In genomic region chr7:49255053-49255452, GRCm38 (mm10) we compare ENCODE assay signal across 17 mouse cellular contexts.
A peak's percentile ranks its signal among the peaks of the same experiment; 100 is the strongest.
DNase-seq lines count a peak whose midpoint lies in the region; ATAC-seq and TF ChIP-seq lines count a peak whose summit lies in the region.
"Had no signal": no experiment of that assay in that cellular context is flagged by ENCODE, and none has a peak within 500 bp of the region (broad histone marks: within the 10 kb centered on the region; RNA-seq: fewer than 3 reads in every experiment).

No protein-coding gene starts in this region.

- peaks cover 6% of the 10 kb centered on the region; the same call in 1 of the 2 replicates for H3K27me3 ChIP-seq in forebrain, embryonic 12.5 days
- H3K27me3 ChIP-seq: embryonic facial prominence, embryonic 12.5 days had no signal

- H3K9me3 ChIP-seq in forebrain, embryonic 12.5 days = no peaks in the 10 kb centered on the region
- H3K9me3 ChIP-seq: embryonic facial prominence, embryonic 12.5 days; forebrain, embryonic 10.5 days; limb, embryonic 15.5 days had no signal

- DNase-seq in cerebellum, adult 8-10 months = peak; percentile 25
- no peak for DNase-seq in cerebellum, adult 11 months
- DNase-seq in layer of hippocampus, adult 2 months (ENCODE audit: low spot score in 2 of 2) = no peak
- no peak for DNase-seq in layer of hippocampus, adult 9-10 months (ENCODE audit: low spot score)
- DNase-seq in 3T3-L1 (ENCODE audit: low read depth, low spot score) (peak; percentile 32), R1 (ENCODE audit: low read depth, low spot score) (peak; percentile 54)
- DNase-seq in heart, postnatal 10 days = no peak
- DNase-seq: B cell, adult 2 months; gastrocnemius, postnatal 10 days; lung, postnatal 4 days; midbrain, embryonic 14.5 days had no signal

- H3K4me3 ChIP-seq in layer of hippocampus, adult 2 months = no peak overlapping the region
- no peak overlapping the region for H3K4me3 ChIP-seq in forebrain, embryonic 12.5 days (replicated peaks)
- H3K4me3 ChIP-seq: embryonic facial prominence, embryonic 12.5 days; forebrain, embryonic 10.5 days; limb, embryonic 15.5 days had no signal

- intact Hi-C loops in heart, postnatal 10 days (cut with DNase I) = no loop called here

- no peak overlapping the region for H3K27ac ChIP-seq in layer of hippocampus, adult 2 months
- H3K27ac ChIP-seq in forebrain, embryonic 12.5 days = no peak overlapping the region
- H3K27ac ChIP-seq: embryonic facial prominence, embryonic 12.5 days; forebrain, embryonic 10.5 days; limb, embryonic 15.5 days had no signal

- no peak for ATAC-seq in forebrain, embryonic 12.5 days (ENCODE audit: low FRiP score)
- ATAC-seq: intestine, embryonic 16.5 days had no signal

- peaks cover 4% of the 10 kb centered on the region; the same call in 1 of the 2 replicates for H3K4me1 ChIP-seq in forebrain, embryonic 12.5 days

- H3K36me3 ChIP-seq in forebrain, embryonic 12.5 days (replicated peaks) = no peaks in the 10 kb centered on the region
- H3K36me3 ChIP-seq: embryonic facial prominence, embryonic 12.5 days; forebrain, embryonic 10.5 days; limb, embryonic 15.5 days had no signal

- no peak overlapping the region for H3K4me2 ChIP-seq in forebrain, embryonic 12.5 days
- H3K4me2 ChIP-seq: embryonic facial prominence, embryonic 12.5 days; heart, embryonic 11.5 days; limb, embryonic 15.5 days had no signal

- TF ChIP-seq CTCF in layer of hippocampus, adult 2 months (conservative IDR thresholded peaks at IDR 0.05) = peak; percentile 80

- 90% methylated on average over 5 of the region's 5 CpGs for WGBS in forebrain, embryonic 12.5 days

- no peak overlapping the region for H3K9ac ChIP-seq in forebrain, embryonic 12.5 days
- H3K9ac ChIP-seq: embryonic facial prominence, embryonic 12.5 days; limb, embryonic 15.5 days had no signal

Comparison
In these comparisons a context has a peak if more than half of its experiments do, and no peak if none do; other contexts are left out.
1. DNase-seq: peak in cerebellum, adult 8-10 months (single experiment), 3T3-L1 (single experiment) and R1 (single experiment); none in cerebellum, adult 11 months (single experiment), layer of hippocampus, adult 2 months (0 of 2), layer of hippocampus, adult 9-10 months (single experiment) and heart, postnatal 10 days (0 of 2).